Mouse (Mus musculus) liver, embryonic 12.5 days (tissue): ENCODE data around the gene Bptf. TPM values are rescaled to one million over a fixed set of nuclear protein-coding genes. Genes with fewer than 3 reads are reported as not detected.
A peak's percentile ranks its signal among the peaks of the same experiment; 100 is the strongest.
"Not testable (repeated sequence)": the region's sequence is repeated elsewhere in the genome, so short reads cannot be mapped to it uniquely, and the experiment has no call there.

Source experiments
- ATAC-seq: fragments of 200-750 bp; cut with Nextera tagmentation; 2 replicates; pipeline ENCODE4 v1.8.0; 2017; ENCODE audit warnings: moderate number of reproducible peaks, mild to moderate bottlenecking, moderate library complexity
- H3K27ac ChIP-seq: fragments of 300-500 bp; sonication (generic); 2 replicates; pipeline ENCODE4 v1.5.1; 2016; ENCODE audit warnings: mild to moderate bottlenecking
- H3K27me3 ChIP-seq: fragments of 300-500 bp; sonication (generic); replicated peaks from 2 replicates; pipeline ENCODE4 v1.6.1; 2016; ENCODE audit warnings: mild to moderate bottlenecking, moderate library complexity
- H3K36me3 ChIP-seq: fragments of 300-500 bp; sonication (generic); 2 replicates; pipeline ENCODE4 v1.6.1; 2016; ENCODE audit warnings: mild to moderate bottlenecking, moderate library complexity
- H3K4me1 ChIP-seq: fragments of 300-500 bp; sonication (generic); 2 replicates; pipeline ENCODE4 v1.6.1; 2016
- H3K4me2 ChIP-seq: fragments of 300-500 bp; sonication (generic); 2 replicates; pipeline ENCODE4 v1.6.1; 2016; ENCODE audit warnings: mild to moderate bottlenecking, moderate library complexity
- H3K4me3 ChIP-seq: fragments of 300-500 bp; sonication (generic); 2 replicates; pipeline ENCODE4 v1.5.1; 2016; ENCODE audit warnings: mild to moderate bottlenecking, moderate library complexity
- H3K9ac ChIP-seq: fragments of 300-500 bp; sonication (generic); 2 replicates; pipeline ENCODE4 v1.6.1; 2016; ENCODE audit warnings: mild to moderate bottlenecking, moderate library complexity
- H3K9me3 ChIP-seq: fragments of 300-500 bp; sonication (generic); replicated peaks from 2 replicates; pipeline ENCODE4 v1.6.1; 2016; ENCODE audit warnings: mild to moderate bottlenecking, moderate library complexity
- WGBS: fragments of 180-500 bp; shearing (Covaris S2); methylation state at CpG from one replicate; pipeline ENCODE4 v1.1.7; 2016; ENCODE audit not compliant: insufficient replicate concordance; 5-methylcytosine and 5-hydroxymethylcytosine counted together
- polyA plus RNA-seq: library from polyadenylated mRNA; unstranded; fragments of >200 nt; fragmentation: Nextera tagmentation; extraction: Ambion mirVana; gene quantifications from 2 replicates; pipeline ENCODE4 v1.2.1, GENCODE M21; 2016

The Bptf gene
- 12.6 and 12.7 TPM in 2 replicates for polyA plus RNA-seq

DNA sequence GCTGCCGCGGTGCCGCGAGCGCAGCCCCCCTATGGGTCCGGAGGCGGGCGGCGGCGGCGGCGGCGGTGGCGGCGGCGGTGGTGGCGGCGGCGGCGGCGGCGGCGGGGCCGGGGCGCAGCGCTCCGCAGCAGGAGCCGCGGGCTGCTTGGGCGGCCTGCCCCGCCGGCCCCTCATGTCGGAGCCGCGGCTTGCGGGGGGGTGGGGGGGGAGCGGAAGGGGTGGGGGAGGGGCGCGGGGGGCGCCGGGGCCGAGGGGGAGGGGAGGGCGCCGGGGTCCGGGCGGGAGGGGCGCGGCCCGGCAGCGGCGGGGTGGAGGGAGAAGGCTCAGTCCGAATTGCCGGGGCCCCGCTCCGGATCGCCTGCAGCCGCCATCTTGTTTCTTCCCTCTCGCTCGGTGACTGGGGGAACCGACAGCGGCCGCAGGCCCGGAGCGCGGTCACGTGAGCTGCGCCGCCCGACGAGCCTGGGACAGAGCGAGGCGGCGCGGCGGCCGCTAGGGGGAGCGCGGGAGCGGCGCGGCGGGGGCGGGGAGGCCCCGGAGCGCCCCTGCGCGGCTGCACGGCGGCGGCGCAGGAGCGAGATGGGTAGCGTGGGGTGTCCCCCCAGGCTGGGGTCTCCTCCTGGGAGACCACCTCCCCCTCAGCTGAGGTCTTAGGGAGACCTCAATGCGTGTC lies at the start of gene Bptf:
Gene Bptf, minus strand, starts transcription at position 379 of the 673 bp plus-strand sequence.
- peak within 1 kb of the TSS; percentile 97 for H3K4me3 ChIP-seq
- ATAC-seq: peak; percentile 96
- peaks cover 28% of the 10 kb centered on the region for H3K4me1 ChIP-seq
- peak within 1 kb of the TSS; percentile 92 for H3K27ac ChIP-seq
- H3K9ac ChIP-seq: peak within 1 kb of the TSS; percentile 99
- H3K4me2 ChIP-seq: peak within 1 kb of the TSS; percentile 98
- 0 out of 2 replicates have a peak, but pooled peaks cover 2% of the 10 kb centered on the region for H3K36me3 ChIP-seq
- H3K9me3 ChIP-seq: no peaks in the 10 kb centered on the region
- no peaks in the 10 kb centered on the region for H3K27me3 ChIP-seq
- 1% methylated on average over 68 of the region's 94 CpGs for WGBS

DNA sequence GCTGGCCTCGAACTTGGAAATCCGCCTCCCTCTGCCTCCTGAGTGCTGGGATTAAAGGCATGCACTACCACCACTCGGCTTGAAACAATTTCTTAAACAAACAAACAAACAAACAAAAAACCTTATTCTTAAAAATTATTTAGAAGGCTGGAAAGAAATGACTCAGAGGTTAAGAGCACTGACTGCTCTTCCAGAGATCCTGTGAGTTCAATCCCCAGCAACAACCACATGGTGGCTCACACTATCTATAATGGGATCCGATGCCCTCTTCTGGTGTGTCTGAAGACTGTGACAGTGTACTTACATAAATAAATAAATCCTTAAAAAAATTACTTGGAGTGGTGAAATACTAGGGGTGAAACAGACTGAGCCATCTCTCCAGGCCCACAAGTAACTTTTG lies 29.3 kb upstream of the Bptf start:
- 60% methylated on average over 4 of the region's 4 CpGs for WGBS
- Histone ChIP-seq H3K36me3 (peaks cover 9% of the 10 kb centered on the region), H3K27me3 (no peaks in the 10 kb centered on the region), H3K4me1 (peaks cover 8% of the 10 kb centered on the region; the same call in 1 of the 2 replicates), H3K9ac (no peak overlapping the region), H3K4me2 (no peak overlapping the region), H3K9me3 (no peaks in the 10 kb centered on the region), H3K4me3 (no peak overlapping the region), H3K27ac (no peak overlapping the region)
- no peak for ATAC-seq

- Histone ChIP-seq H3K27ac (no peak overlapping the region), H3K4me1 (peaks cover 8% of the 10 kb centered on the region; the same call in 1 of the 2 replicates), H3K36me3 (no peaks in the 10 kb centered on the region), H3K4me2 (no peak overlapping the region), H3K4me3 (no peak overlapping the region), H3K9ac (no peak overlapping the region), H3K27me3 (no peaks in the 10 kb centered on the region), H3K9me3 (no peaks in the 10 kb centered on the region)
- WGBS: 36% methylated on average over 1 of the region's 1 CpGs
- no peak for ATAC-seq
Measured at GRCm38 (mm10) chr11:107159034-107159433, 27.1 kb upstream of the Bptf start.

GRCm38 (mm10) chr11:107156977-107157642 lies 25.2 kb upstream of the Bptf start:
- no peak overlapping the region for H3K27ac ChIP-seq
- H3K36me3 ChIP-seq: no peaks in the 10 kb centered on the region
- no peak for ATAC-seq
- H3K9me3 ChIP-seq: no peaks in the 10 kb centered on the region
- H3K4me2 ChIP-seq: no peak overlapping the region
- H3K4me3 ChIP-seq: no peak overlapping the region
- no peaks in the 10 kb centered on the region for H3K27me3 ChIP-seq
- peaks cover 8% of the 10 kb centered on the region; the same call in 1 of the 2 replicates for H3K4me1 ChIP-seq
- WGBS: 36% methylated on average over 5 of the region's 5 CpGs
- H3K9ac ChIP-seq: no peak overlapping the region

GRCm38 (mm10) chr11:107155292-107155691 lies 23.4 kb upstream of the Bptf start:
- no peak overlapping the region for H3K4me2 ChIP-seq
- 71% methylated on average over 5 of the region's 5 CpGs for WGBS

DNA sequence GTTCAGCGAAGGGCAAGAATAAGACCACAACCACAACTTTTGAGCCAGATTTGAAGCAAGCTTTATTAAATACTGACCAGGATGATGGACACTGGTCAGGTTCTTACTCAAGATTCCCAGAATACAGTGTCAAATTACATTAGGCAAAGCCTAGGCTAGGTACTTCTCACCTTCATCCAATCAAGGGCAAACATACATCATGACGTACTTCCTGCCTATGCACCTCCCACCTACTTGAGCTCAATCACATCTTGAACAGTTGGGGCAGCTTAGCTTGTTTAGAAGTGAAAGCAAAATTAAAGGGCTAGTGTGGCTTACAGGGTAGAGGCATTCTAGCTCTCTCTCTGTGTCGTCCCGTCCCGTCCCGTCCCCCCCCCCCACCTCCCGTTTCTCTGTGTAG lies 22.5 kb upstream of the Bptf start:
- H3K4me2 ChIP-seq: no peak overlapping the region
- no peaks in the 10 kb centered on the region for H3K9me3 ChIP-seq
- no peak overlapping the region for H3K27ac ChIP-seq
- H3K4me3 ChIP-seq: no peak overlapping the region
- no peaks in the 10 kb centered on the region for H3K27me3 ChIP-seq
- WGBS: 72% methylated on average over 7 of the region's 7 CpGs
- no peaks in the 10 kb centered on the region for H3K36me3 ChIP-seq
- ATAC-seq: no peak
- H3K9ac ChIP-seq: no peak overlapping the region
- peaks cover 8% of the 10 kb centered on the region; the same call in 1 of the 2 replicates for H3K4me1 ChIP-seq

More at GRCm38 (mm10) chr11:107155292-107155691, 23.4 kb upstream of the Bptf start:
- ATAC-seq: no peak
- no peak overlapping the region for H3K27ac ChIP-seq
- peaks cover 8% of the 10 kb centered on the region; the same call in 1 of the 2 replicates for H3K4me1 ChIP-seq
- H3K9ac ChIP-seq: no peak overlapping the region
- H3K27me3 ChIP-seq: no peaks in the 10 kb centered on the region
- H3K36me3 ChIP-seq: no peaks in the 10 kb centered on the region
- H3K9me3 ChIP-seq: no peaks in the 10 kb centered on the region
- H3K4me3 ChIP-seq: no peak overlapping the region

DNA sequence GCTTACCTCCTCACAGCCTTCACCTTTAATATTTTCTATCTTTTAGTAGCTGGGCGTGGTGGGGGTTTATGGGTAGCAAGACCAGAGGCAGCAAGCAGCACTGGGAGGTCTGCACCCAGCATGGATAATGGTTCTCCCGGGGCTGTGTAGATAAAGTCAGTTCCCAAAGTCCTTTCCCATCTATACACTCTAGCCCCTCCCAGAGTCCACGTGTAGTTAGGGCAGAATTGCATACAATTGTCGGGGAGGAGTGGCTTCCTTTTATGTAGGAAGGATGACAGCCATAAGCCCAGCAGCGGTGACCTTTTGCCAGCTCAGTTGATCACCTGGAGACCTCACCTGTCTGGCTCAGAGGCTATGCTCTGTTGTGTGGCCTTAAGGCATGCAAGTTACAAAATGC lies 21.7 kb upstream of the Bptf start:
- H3K36me3 ChIP-seq: no peaks in the 10 kb centered on the region
- 55% methylated on average over 5 of the region's 5 CpGs for WGBS
- no peak overlapping the region for H3K9ac ChIP-seq
- H3K4me1 ChIP-seq: peaks cover 8% of the 10 kb centered on the region; the same call in 1 of the 2 replicates
- no peaks in the 10 kb centered on the region for H3K27me3 ChIP-seq
- H3K4me2 ChIP-seq: no peak overlapping the region
- no peak for ATAC-seq
- H3K27ac ChIP-seq: no peak overlapping the region
- H3K9me3 ChIP-seq: no peaks in the 10 kb centered on the region
- no peak overlapping the region for H3K4me3 ChIP-seq

DNA sequence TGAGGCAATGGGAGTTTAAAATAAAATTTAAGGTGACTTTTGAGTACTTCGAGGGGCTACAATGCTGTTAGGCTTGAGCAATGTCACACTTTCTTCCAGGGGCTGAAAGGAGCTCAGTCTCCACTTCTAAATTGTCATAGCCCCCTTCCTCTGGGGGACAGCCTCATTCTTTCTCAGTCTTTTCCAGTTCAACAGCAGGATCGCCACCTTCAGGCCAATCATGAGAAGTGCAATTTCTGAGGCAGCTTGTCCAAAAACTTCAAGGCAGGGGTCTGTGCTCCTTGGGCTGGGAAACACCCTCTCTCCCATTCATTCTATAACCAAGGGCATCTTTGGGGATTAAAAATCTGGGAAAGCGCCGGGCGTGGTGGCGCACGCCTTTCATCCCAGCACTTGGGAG lies 19.9 kb upstream of the Bptf start:
- peaks cover 1% of the 10 kb centered on the region; the same call in 1 of the 2 replicates for H3K4me1 ChIP-seq
- H3K27me3 ChIP-seq: no peaks in the 10 kb centered on the region
- WGBS: 63% methylated on average over 7 of the region's 7 CpGs
- ATAC-seq: no peak
- no peak overlapping the region for H3K27ac ChIP-seq
- H3K4me2 ChIP-seq: no peak overlapping the region
- H3K4me3 ChIP-seq: no peak overlapping the region
- no peaks in the 10 kb centered on the region for H3K36me3 ChIP-seq
- H3K9me3 ChIP-seq: no peaks in the 10 kb centered on the region
- no peak overlapping the region for H3K9ac ChIP-seq

DNA sequence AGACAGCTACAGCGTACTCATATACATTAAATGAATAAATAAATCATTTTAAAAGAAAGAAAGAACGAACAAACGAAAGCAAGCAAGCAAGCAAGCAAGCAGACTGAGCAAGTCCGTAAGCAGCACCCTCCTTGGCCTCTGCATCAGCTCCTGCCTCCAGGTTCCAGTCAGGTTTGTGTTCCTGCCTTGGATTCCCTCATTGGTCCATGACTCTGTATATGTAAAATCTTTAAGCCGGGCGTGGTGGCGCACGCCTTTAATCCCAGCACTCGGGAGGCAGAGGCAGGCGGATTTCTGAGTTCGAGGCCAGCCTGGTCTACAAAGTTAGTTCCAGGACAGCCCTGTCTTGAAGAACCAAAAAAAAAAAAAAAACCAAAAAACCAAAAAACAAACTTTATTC lies 12.0 kb upstream of the Bptf start:
- WGBS: 83% methylated on average over 11 of the region's 11 CpGs
- H3K4me3 ChIP-seq, H3K9me3 ChIP-seq, H3K4me1 ChIP-seq, H3K9ac ChIP-seq, H3K36me3 ChIP-seq, H3K4me2 ChIP-seq, ATAC-seq, H3K27ac ChIP-seq, H3K27me3 ChIP-seq: not testable (repeated sequence)

DNA sequence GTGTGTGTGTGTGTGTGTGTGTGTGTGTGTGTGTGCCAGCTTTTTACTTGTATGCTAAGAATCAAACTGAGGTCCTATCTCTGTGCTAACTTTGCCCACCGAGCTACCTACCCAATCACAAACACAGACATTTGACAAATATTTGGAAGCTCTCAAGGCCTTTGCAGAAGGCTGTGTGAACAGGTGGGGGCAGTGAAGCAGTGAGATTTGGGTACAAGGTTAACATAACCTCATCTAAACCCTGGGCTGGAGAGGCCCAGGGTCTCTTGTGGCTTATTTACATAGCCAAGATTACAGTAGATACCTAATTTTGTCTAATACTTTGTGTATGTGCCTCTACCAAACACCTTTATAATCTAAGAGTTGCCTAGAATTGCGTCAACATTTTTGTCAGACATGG lies 10.5 kb upstream of the Bptf start:
- Histone ChIP-seq H3K27me3 (no peaks in the 10 kb centered on the region), H3K4me3 (no peak overlapping the region), H3K4me2 (no peak overlapping the region), H3K36me3 (no peaks in the 10 kb centered on the region), H3K27ac (no peak overlapping the region), H3K9ac (no peak overlapping the region), H3K4me1 (peaks cover 6% of the 10 kb centered on the region), H3K9me3 (no peaks in the 10 kb centered on the region)
- ATAC-seq: no peak
- 66% methylated on average over 2 of the region's 2 CpGs for WGBS

- ATAC-seq: no peak
- no peak overlapping the region for H3K27ac ChIP-seq
- H3K4me2 ChIP-seq: no peak overlapping the region
- WGBS: 15% methylated on average over 6 of the region's 6 CpGs
- H3K4me3 ChIP-seq: no peak overlapping the region
- H3K9me3 ChIP-seq: no peaks in the 10 kb centered on the region
- no peaks in the 10 kb centered on the region for H3K27me3 ChIP-seq
- no peaks in the 10 kb centered on the region for H3K36me3 ChIP-seq
- H3K4me1 ChIP-seq: peaks cover 6% of the 10 kb centered on the region
- no peak overlapping the region for H3K9ac ChIP-seq
Measured at GRCm38 (mm10) chr11:107140756-107141155, 8.8 kb upstream of the Bptf start.

DNA sequence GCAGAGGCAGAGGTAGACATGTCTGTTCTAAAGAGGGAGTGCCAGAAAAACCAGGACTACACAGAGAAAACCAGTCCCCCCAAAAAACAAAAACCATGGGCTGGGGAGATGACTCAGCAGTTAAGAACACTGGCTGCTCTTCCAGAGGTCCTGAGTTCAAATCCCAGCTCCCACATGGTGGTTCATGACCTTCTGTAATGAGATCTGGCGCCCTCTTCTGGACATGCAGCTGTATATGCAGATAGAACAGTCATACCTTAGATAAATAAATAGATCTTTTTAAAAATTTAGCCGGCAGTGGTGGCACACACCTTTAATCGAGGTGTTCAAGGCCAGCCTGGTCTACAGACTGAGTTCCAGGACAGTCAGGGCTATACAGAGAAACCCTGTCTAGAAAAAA lies 6.7 kb upstream of the Bptf start:
- Histone ChIP-seq H3K9me3 (no peaks in the 10 kb centered on the region), H3K4me1 (peaks cover 6% of the 10 kb centered on the region), H3K27ac (no peak overlapping the region), H3K4me2 (no peak overlapping the region), H3K4me3 (no peak overlapping the region), H3K36me3 (no peaks in the 10 kb centered on the region), H3K9ac (no peak overlapping the region), H3K27me3 (no peaks in the 10 kb centered on the region)
- ATAC-seq: no peak
- 48% methylated on average over 3 of the region's 3 CpGs for WGBS
